Mouse (Mus musculus) urinary bladder, postnatal 10 days (tissue): ENCODE data around the gene Arl3.

Experiments
- DNase-seq: peaks from one replicate; pipeline ENCODE4 v3.0.0; 2022; ENCODE audit warnings: low spot score

Gene Arl3

GRCm38 (mm10) chr19:46499836-46500580 lies 73.0 kb downstream of the Arl3 start:
- DNase-seq, result peak; percentile 74

DNA sequence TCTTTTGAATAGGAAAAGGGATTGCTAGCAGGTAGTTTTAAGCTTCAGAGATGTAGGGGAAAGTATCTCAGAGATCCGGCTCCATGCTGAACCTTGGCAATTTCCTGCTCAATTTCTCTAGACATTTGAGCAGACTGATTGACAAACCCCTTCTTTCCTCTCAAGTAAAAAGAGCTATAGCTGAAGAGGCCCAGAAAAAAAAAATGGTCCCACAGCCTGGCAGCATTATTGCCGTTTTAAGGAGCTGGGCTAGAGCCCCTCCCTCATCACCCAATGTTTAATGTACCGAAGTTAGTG lies 73.5 kb downstream of the Arl3 start:
- no peak for DNase-seq

- DNase-seq, result no peak
Observed at GRCm38 (mm10) chr19:46497230-46497629, 75.8 kb downstream of the Arl3 start.

DNA sequence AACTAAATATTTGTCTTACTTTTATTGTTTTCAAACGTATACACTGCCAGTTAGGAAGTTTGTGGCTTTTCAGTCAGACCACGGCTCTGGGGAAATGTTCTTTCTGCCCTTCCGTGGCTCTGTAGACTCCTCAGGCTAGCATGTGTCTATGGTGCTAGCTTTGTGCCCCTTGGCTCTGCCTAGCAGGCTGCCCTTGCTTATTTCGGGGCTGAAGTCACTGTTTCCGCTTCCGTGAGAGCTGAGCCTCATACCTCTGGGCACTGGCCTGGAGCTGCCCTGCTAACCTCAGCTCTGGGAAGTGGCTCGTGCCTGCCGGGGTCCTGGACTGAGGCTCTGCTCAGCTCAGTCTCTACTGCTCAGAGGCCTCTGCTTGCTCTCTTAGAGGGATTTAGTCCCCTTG lies 77.9 kb downstream of the Arl3 start:
- DNase-seq, result no peak

GRCm38 (mm10) chr19:46490634-46491033 lies 82.4 kb downstream of the Arl3 start:
- no peak for DNase-seq

GRCm38 (mm10) chr19:46489448-46489847 lies 83.5 kb downstream of the Arl3 start:
- DNase-seq, result no peak

DNA sequence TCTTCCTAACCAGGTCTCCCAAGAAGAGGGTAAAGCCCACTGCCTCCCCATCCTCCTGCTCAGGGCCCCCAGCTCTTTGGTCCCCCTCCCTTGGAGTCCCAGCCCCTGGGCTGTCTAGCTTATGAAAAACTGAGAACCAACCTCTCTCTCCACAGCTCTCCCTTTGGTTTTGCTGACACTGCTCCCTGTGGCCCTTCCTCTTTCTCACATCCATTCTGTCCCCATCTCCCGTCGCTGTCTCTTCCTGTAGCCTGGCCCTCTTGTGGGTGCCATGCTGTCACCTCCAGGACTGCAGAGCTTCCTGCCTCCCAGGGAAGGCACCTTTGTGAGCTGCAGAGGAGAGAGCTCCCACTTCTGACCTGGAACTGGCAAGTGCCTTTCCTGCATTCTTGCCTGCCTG lies 86.3 kb downstream of the Arl3 start:
- DNase-seq, result no peak

DNA sequence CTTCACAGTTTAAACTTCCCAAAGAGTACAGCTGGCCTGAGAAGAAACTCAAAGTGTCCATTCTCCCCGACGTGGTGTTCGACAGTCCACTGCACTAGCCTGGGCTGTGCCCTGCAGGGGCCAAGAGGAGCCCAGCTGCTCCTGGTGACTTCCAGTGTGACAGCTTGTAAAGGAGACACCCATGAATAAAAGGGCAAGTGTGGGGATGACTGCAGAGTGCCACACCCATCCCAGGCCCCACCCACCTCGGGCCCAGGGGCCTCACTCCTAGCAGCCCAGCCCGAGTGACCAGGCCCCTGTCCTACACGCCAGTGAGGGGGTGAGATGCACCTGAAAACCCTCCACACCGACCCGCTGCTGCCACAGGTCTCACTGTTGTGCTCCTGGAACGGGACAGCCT lies 87.2 kb downstream of the Arl3 start:
- DNase-seq, result no peak

DNA sequence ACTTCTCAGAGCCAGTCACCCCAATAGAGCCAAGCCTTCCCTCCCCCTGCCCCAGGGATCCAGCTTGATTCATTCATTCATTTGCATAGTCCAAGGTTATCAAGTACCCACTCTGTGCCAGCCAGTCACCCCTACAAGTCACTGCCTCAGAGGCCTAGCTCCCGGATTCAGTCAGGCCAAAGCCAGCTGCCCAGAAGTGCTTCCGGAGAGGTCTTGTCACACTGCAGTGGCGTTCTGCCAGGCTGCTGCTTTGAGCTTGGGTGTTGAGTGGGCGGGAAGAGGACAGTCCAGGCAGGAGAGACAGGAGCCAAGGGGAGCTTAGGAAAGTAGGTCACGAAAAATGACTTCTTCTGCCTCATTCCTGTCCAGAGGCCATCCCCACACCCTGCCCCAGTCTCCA lies 88.5 kb downstream of the Arl3 start:
- DNase-seq, result no peak

DNA sequence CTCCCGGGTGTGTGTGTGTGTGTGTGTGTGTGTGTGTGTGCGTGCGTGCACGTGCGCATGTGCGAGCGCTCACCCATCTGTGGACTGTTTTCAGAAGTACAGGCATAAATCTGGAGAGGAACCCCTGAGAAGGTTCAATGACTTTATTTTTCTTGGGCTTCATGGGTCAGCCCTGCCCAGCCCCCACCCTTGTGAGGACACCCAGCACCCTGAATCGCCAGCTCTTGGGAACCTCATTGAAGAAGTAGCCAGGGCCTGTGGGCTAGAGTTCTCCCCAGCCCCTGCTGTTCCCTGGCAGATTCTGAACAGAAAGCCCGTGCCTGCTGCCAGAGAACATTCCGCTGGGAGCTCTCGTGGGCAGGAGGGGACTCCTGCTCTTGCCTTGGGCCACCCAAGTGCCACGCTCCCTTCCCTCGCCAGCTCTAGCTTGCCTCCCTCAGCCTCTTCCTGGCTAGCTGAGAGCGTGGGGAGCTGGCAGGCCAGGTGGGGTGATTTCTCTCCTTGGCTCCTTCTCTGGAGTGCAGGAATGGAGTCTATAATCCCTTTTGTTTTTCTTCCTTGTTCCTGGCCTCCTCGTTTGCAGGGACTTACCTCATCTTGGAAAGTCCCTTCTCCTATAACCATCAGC lies 89.2 kb downstream of the Arl3 start:
- DNase-seq, result no peak

DNA sequence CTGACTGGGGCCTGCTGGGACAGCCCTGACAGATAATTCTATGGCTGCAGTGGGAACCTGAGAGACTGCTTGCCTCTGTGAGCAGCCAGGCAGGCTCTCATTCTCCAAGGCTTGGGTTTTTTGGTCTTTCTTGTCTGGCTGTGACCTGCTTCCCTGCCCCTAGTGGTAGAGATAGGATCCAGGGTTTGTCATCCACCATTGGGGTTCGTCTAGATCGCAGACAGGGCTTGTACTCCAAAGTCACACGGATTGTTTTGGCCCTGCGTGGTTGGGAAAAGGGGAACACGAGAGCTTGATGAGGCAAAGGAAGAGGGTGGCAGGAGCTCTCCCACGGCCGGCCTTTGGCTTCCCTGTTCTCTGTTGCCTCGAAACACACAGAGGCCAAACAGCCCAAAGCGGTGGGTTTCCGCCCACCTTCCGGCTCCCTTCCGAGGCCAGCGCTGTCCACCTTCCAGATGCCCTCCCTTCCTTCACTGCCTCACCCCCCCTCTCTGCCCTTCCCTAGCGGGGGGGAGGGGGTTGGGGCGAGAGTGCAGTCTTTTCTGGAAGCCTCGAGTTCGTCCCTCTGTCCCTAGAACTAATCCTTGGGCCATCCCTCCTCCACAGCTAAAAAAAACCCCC lies 90.0 kb downstream of the Arl3 start:
- no peak for DNase-seq

DNA sequence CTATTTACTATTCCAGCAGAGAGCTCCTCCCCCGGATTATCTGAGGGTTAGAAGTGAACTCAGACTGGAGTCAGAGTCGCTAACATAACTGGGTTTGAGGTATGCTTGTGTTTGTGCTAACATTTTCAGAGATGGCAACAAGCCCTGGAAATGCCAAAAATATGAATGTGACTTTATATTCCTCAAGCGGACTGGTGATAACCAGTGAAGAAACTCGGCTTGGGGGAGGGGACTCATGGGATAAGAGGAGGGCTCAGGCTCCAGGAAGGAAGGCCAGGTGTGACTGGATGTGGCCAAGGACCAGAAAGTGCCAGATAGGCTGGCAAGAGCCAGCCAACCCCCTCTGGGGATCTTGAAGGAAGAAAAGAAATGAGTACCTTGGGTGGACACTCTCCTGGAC lies 91.2 kb downstream of the Arl3 start:
- DNase-seq, result no peak

- no peak for DNase-seq
Observed at GRCm38 (mm10) chr19:46481352-46481751, 91.6 kb downstream of the Arl3 start.
